Mouse (Mus musculus): ENCODE measurements at regions not wholly inside any gene's neighbourhood (a gene's known extent, or its start where the extent isn't known, plus 50 kb on each side); places are given as distances from the start of the nearest gene placed in this dataset.

GRCm38 (mm10) chr3:18645481-18645880 is 697.3 kb downstream of the Cypt12 start:
- Histone ChIP-seq H3K4me2 (replicated peaks; ENCODE audit: low read depth) (no peak overlapping the region), H3K4me1 (replicated peaks; ENCODE audit: control insufficient read depth, insufficient read depth) (no peaks in the 10 kb centered on the region), H3K4me3 (ENCODE audit: low read depth, low read length) (no peak overlapping the region), H3K36me3 (ENCODE audit: control insufficient read depth, insufficient read depth, low read length) (no peaks in the 10 kb centered on the region), H3K9me3 (ENCODE audit: control insufficient read depth, low read length) (no peaks in the 10 kb centered on the region), H3K9ac (ENCODE audit: low read length) (no peak overlapping the region), H3K27me3 (ENCODE audit: control insufficient read depth, insufficient read depth, low read length) (no peaks in the 10 kb centered on the region), H3K27ac (replicated peaks) (no peak overlapping the region)
- DNase-seq (ENCODE audit: low spot score): no peak
- TF ChIP-seq CTCF (IDR thresholded peaks at IDR 0.05; ENCODE audit: low read depth) (no peak), EP300 (optimal IDR thresholded peaks at IDR 0.05) (no peak)
- no peak for ATAC-seq (ENCODE audit: low FRiP score, low TSS enrichment)
- WGBS: 65% methylated on average over 7 of the region's 7 CpGs

- TF ChIP-seq CTCF (IDR thresholded peaks at IDR 0.05; ENCODE audit: low read depth) (no peak), EP300 (optimal IDR thresholded peaks at IDR 0.05) (no peak)
- Histone ChIP-seq H3K27me3 (ENCODE audit: control insufficient read depth, insufficient read depth, low read length) (no peaks in the 10 kb centered on the region), H3K27ac (replicated peaks) (no peak overlapping the region), H3K4me1 (replicated peaks; ENCODE audit: control insufficient read depth, insufficient read depth) (no peaks in the 10 kb centered on the region), H3K9ac (ENCODE audit: low read length) (no peak overlapping the region), H3K4me2 (replicated peaks; ENCODE audit: low read depth) (no peak overlapping the region), H3K9me3 (ENCODE audit: control insufficient read depth, low read length) (no peaks in the 10 kb centered on the region), H3K36me3 (ENCODE audit: control insufficient read depth, insufficient read depth, low read length) (no peaks in the 10 kb centered on the region), H3K4me3 (ENCODE audit: low read depth, low read length) (no peak overlapping the region)
- no peak for DNase-seq (ENCODE audit: low spot score)
- 80% methylated on average over 7 of the region's 7 CpGs for WGBS
- ATAC-seq (ENCODE audit: low FRiP score, low TSS enrichment): no peak
These were observed 697.7 kb downstream of the Cypt12 start for GRCm38 (mm10) chr3:18645927-18646326.

GRCm38 (mm10) chr3:18653557-18653956 is 705.3 kb downstream of the Cypt12 start:
- Histone ChIP-seq H3K27me3 (ENCODE audit: control insufficient read depth, insufficient read depth, low read length) (no peaks in the 10 kb centered on the region), H3K9me3 (ENCODE audit: control insufficient read depth, low read length) (no peaks in the 10 kb centered on the region), H3K9ac (ENCODE audit: low read length) (no peak overlapping the region), H3K4me3 (ENCODE audit: low read depth, low read length) (no peak overlapping the region), H3K4me2 (replicated peaks; ENCODE audit: low read depth) (no peak overlapping the region), H3K4me1 (replicated peaks; ENCODE audit: control insufficient read depth, insufficient read depth) (no peaks in the 10 kb centered on the region), H3K27ac (replicated peaks) (no peak overlapping the region), H3K36me3 (ENCODE audit: control insufficient read depth, insufficient read depth, low read length) (no peaks in the 10 kb centered on the region)
- no peak for DNase-seq (ENCODE audit: low spot score)
- TF ChIP-seq CTCF (IDR thresholded peaks at IDR 0.05; ENCODE audit: low read depth) (no peak), EP300 (optimal IDR thresholded peaks at IDR 0.05) (no peak)
- WGBS: 74% methylated on average over 1 of the region's 1 CpGs
- ATAC-seq (ENCODE audit: low FRiP score, low TSS enrichment): no peak

DNA sequence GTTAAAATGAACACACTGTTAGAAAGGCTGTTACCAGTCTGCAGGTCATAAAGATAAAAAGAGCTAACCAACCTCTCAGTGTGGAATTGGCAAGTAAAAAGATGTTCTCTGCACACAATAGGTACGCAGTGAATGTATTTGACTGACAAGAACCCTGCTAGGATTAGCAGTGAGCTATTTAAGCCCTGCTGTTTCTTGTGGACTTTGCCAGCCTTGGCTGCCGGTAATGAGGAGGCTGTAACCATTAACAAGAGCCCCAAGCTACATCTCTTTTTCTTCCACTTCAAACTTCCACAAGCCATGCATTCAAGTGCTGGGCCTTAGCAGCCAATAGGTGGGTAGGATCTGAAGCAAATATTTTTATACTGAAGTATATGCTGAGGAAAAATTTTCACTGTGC is 717.5 kb downstream of the Cypt12 start:
- ATAC-seq (ENCODE audit: low FRiP score, low TSS enrichment) (no peak), DNase-seq (ENCODE audit: low spot score) (no peak)
- no peaks in the 10 kb centered on the region for H3K4me1 ChIP-seq (replicated peaks; ENCODE audit: control insufficient read depth, insufficient read depth)
- no peak overlapping the region for H3K27ac ChIP-seq (replicated peaks)
- TF ChIP-seq EP300 (optimal IDR thresholded peaks at IDR 0.05) (no peak), CTCF (IDR thresholded peaks at IDR 0.05; ENCODE audit: low read depth) (no peak)
- H3K4me2 ChIP-seq (replicated peaks; ENCODE audit: low read depth): no peak overlapping the region
- no peak overlapping the region for H3K9ac ChIP-seq (ENCODE audit: low read length)
- no peaks in the 10 kb centered on the region for H3K27me3 ChIP-seq (ENCODE audit: control insufficient read depth, insufficient read depth, low read length)
- no peaks in the 10 kb centered on the region for H3K9me3 ChIP-seq (ENCODE audit: control insufficient read depth, low read length)
- no peaks in the 10 kb centered on the region for H3K36me3 ChIP-seq (ENCODE audit: control insufficient read depth, insufficient read depth, low read length)
- H3K4me3 ChIP-seq (ENCODE audit: low read depth, low read length): no peak overlapping the region
- 43% methylated on average over 2 of the region's 2 CpGs for WGBS

- no peak for TF ChIP-seq CTCF (IDR thresholded peaks at IDR 0.05; ENCODE audit: low read depth)
- TF ChIP-seq EP300 (optimal IDR thresholded peaks at IDR 0.05): no peak
- Histone ChIP-seq H3K9me3 (ENCODE audit: control insufficient read depth, low read length) (no peaks in the 10 kb centered on the region), H3K36me3 (ENCODE audit: control insufficient read depth, insufficient read depth, low read length) (no peaks in the 10 kb centered on the region), H3K27me3 (ENCODE audit: control insufficient read depth, insufficient read depth, low read length) (no peaks in the 10 kb centered on the region), H3K27ac (replicated peaks) (no peak overlapping the region), H3K9ac (ENCODE audit: low read length) (no peak overlapping the region), H3K4me2 (replicated peaks; ENCODE audit: low read depth) (no peak overlapping the region), H3K4me3 (ENCODE audit: low read depth, low read length) (no peak overlapping the region), H3K4me1 (replicated peaks; ENCODE audit: control insufficient read depth, insufficient read depth) (no peaks in the 10 kb centered on the region)
- no peak for ATAC-seq (ENCODE audit: low FRiP score, low TSS enrichment)
- no peak for DNase-seq (ENCODE audit: low spot score)
- WGBS: 85% methylated on average over 4 of the region's 4 CpGs
These were observed 719.5 kb downstream of the Cypt12 start for GRCm38 (mm10) chr3:18667726-18668125.

DNA sequence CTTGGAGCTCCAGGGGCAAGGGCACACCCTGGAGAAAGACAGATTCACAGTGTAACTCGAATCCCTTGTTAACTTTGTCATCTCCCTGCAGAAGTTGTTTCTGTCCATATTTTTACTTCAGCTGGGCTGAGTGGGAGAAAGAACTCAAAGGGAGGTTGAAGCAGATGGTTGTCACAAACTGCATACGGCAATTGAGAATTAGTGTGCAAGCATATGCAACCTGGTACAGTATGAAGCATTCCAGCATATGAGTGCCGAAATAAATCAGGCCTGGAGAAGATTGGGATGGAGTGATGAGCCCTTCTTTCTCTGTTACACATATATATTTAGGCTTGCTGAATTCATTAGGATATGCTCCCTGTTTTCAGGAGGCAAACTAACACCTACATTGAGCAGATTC is 720.7 kb downstream of the Cypt12 start:
- Histone ChIP-seq H3K4me3 (ENCODE audit: low read depth, low read length) (no peak overlapping the region), H3K9ac (ENCODE audit: low read length) (no peak overlapping the region), H3K36me3 (ENCODE audit: control insufficient read depth, insufficient read depth, low read length) (no peaks in the 10 kb centered on the region), H3K9me3 (ENCODE audit: control insufficient read depth, low read length) (no peaks in the 10 kb centered on the region), H3K27ac (replicated peaks) (no peak overlapping the region), H3K4me2 (replicated peaks; ENCODE audit: low read depth) (no peak overlapping the region), H3K27me3 (ENCODE audit: control insufficient read depth, insufficient read depth, low read length) (no peaks in the 10 kb centered on the region), H3K4me1 (replicated peaks; ENCODE audit: control insufficient read depth, insufficient read depth) (no peaks in the 10 kb centered on the region)
- DNase-seq (ENCODE audit: low spot score) (no peak), ATAC-seq (ENCODE audit: low FRiP score, low TSS enrichment) (no peak)
- TF ChIP-seq EP300 (optimal IDR thresholded peaks at IDR 0.05) (no peak), CTCF (IDR thresholded peaks at IDR 0.05; ENCODE audit: low read depth) (no peak)
- WGBS: 69% methylated on average over 3 of the region's 3 CpGs

All from stomach, postnatal 0 days (tissue).